ENCODE assay signal across 8 mouse cellular contexts in the genomic region with DNA sequence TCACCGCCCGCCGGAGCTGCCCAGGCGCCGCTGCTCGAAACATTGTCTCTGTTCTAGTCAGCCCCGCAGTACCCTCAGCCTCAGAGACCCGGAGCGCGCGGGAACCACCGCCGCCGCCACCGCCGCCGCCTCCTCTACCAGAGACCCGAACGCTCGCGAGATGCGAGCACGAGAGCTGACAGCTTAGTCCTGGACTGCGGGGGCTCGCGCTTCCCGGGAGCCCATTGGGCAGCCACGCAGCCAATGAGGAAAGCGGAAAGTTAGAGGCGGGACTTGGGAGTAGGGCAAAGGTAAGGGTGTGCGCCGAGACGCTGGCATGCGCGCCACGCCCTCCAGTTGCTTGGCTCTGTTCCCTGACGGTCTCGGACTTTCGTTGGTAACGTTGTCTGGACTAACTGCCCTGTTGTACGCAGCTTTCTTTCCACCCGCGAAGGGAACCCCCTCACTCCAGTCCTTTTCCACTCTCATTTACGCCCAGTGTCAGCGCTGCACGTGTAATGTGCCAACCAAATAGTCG. TPM values are rescaled to one million over a fixed set of nuclear protein-coding genes. Genes with fewer than 3 reads are reported as not detected.
A peak's percentile ranks its signal among the peaks of the same experiment; 100 is the strongest.
DNase-seq lines count a peak whose midpoint lies in the region; ATAC-seq lines count a peak whose summit lies in the region.

A gene (minus strand): TSS at position 217 of the 517 bp plus-strand sequence.

- 0 out of 2 replicates have a peak, but pooled peaks cover 2% of the 10 kb centered on the region for H3K27me3 ChIP-seq in forebrain, embryonic 14.5 days (replicated peaks; ENCODE audit: control insufficient read depth, insufficient read depth, low read length)
- H3K27me3 ChIP-seq in neural tube, embryonic 15.5 days (replicated peaks) = peaks cover 32% of the 10 kb centered on the region

- H3K9ac ChIP-seq in forebrain, embryonic 14.5 days (ENCODE audit: low read length) = peak within 1 kb of the TSS; percentile 84
- peak within 1 kb of the TSS; percentile 82 for H3K9ac ChIP-seq in neural tube, embryonic 15.5 days (replicated peaks)

- under 1% methylated on average over 47 of the region's 47 CpGs for WGBS in forebrain, embryonic 14.5 days
- WGBS in neural tube, embryonic 15.5 days = 1% methylated on average over 47 of the region's 47 CpGs

- H3K4me1 ChIP-seq in forebrain, embryonic 14.5 days (ENCODE audit: control insufficient read depth, insufficient read depth, low read length) = 0 out of 2 replicates have a peak, but pooled peaks cover 2% of the 10 kb centered on the region
- peaks cover 18% of the 10 kb centered on the region for H3K4me1 ChIP-seq in neural tube, embryonic 15.5 days

- H3K4me2 ChIP-seq in forebrain, embryonic 14.5 days (ENCODE audit: low read length) = peak within 1 kb of the TSS; percentile 94
- H3K4me2 ChIP-seq in neural tube, embryonic 15.5 days = peak within 1 kb of the TSS; percentile 98

- peak; percentile 97 for DNase-seq in ES-CJ7 (ENCODE audit: low read depth, low spot score)
- peak; percentile 91 for DNase-seq in cerebellum, adult 11 months
- DNase-seq in forebrain, embryonic 14.5 days (ENCODE audit: low spot score) = peak; percentile 99
- DNase-seq in heart, postnatal 14 days = peak; percentile 95 to 97
- DNase-seq in layer of hippocampus, adult 11-12 months (ENCODE audit: low spot score) = peak; percentile 92
- DNase-seq in lung, adult 18-20 months = peak; percentile 98
- peak; percentile 98 for DNase-seq in testis, postnatal 14 days (ENCODE audit: low spot score)

- H3K27ac ChIP-seq in forebrain, embryonic 14.5 days (ENCODE audit: low read depth, low read length) = peak within 1 kb of the TSS; percentile 60; the same call in 1 of the 2 replicates
- peak within 1 kb of the TSS; percentile 85 for H3K27ac ChIP-seq in neural tube, embryonic 15.5 days (replicated peaks)

- intact Hi-C loops in heart, postnatal 14 days (cut with DNase I) = loop anchor here (5.0 kb wide), 1 partner anchor 35 kb away; no protein-coding TSS in a partner anchor

- no peaks in the 10 kb centered on the region for H3K36me3 ChIP-seq in forebrain, embryonic 14.5 days (ENCODE audit: control insufficient read depth, insufficient read depth, low read length)
- no peaks in the 10 kb centered on the region for H3K36me3 ChIP-seq in neural tube, embryonic 15.5 days

- H3K4me3 ChIP-seq in forebrain, embryonic 14.5 days (ENCODE audit: low read depth, low read length) = peak within 1 kb of the TSS; percentile 76
- H3K4me3 ChIP-seq in neural tube, embryonic 15.5 days (replicated peaks) = peak within 1 kb of the TSS; percentile 77

- peak; percentile 100 for ATAC-seq in forebrain, embryonic 14.5 days
- peak; percentile 100 for ATAC-seq in neural tube, embryonic 15.5 days (ENCODE audit: low FRiP score)

- no peaks in the 10 kb centered on the region for H3K9me3 ChIP-seq in forebrain, embryonic 14.5 days (replicated peaks; ENCODE audit: control insufficient read depth, low read length)
- no peaks in the 10 kb centered on the region for H3K9me3 ChIP-seq in neural tube, embryonic 15.5 days (replicated peaks)

RNA-seq across cellular contexts. Expression of the gene that starts here (rescaled TPM):
- 98.5 and 111 TPM in 2 replicates for polyA plus RNA-seq in forebrain, embryonic 14.5 days (2014; fragmentation: Nextera tagmentation; extraction: Ambion mirVana)
- total RNA-seq in heart, postnatal 14 days (2021) = 100 to 1,000 TPM; 719 to 730 TPM
- 100 and 139 TPM in 2 replicates for polyA plus RNA-seq in neural tube, embryonic 15.5 days (2015; fragmentation: Nextera tagmentation; extraction: Ambion mirVana)

Comparison
In these comparisons a context has a peak if more than half of its experiments do, and no peak if none do; other contexts are left out.
1. Peak in every context shown above with its lines: DNase-seq, ATAC-seq, H3K4me3 ChIP-seq and H3K27ac ChIP-seq.